Mouse (Mus musculus) testis, adult 2 months (tissue): ENCODE measurements around the gene Phf13. TPM values are rescaled to one million over a fixed set of nuclear protein-coding genes. Genes with fewer than 3 reads are reported as not detected.

Source experiments
- H3K27ac ChIP-seq: fragments of 200-500 bp; 2 replicates; pipeline ENCODE4 v1.5.1; 2012; ENCODE audit warnings: low read depth, low read length; ENCODE audit not compliant: control insufficient read depth, insufficient read depth
- H3K27me3 ChIP-seq: fragments of 200-500 bp; 2 replicates; pipeline ENCODE4 v1.6.1; 2012; ENCODE audit warnings: mild to moderate bottlenecking, low read length, moderate library complexity; ENCODE audit not compliant: control insufficient read depth, insufficient read depth
- H3K36me3 ChIP-seq: fragments of 200-500 bp; 2 replicates; pipeline ENCODE4 v1.6.1; 2012; ENCODE audit warnings: mild to moderate bottlenecking, low read length; ENCODE audit not compliant: control insufficient read depth, insufficient read depth
- H3K4me1 ChIP-seq: fragments of 200-500 bp; 2 replicates; pipeline ENCODE4 v1.6.1; 2012; ENCODE audit warnings: low read length; ENCODE audit not compliant: control insufficient read depth, insufficient read depth
- H3K4me3 ChIP-seq: fragments of 200-500 bp; 2 replicates; pipeline ENCODE4 v1.5.1; 2012; ENCODE audit warnings: low read depth, mild to moderate bottlenecking, low read length, moderate library complexity, mixed read lengths; ENCODE audit not compliant: control insufficient read depth
- CTCF ChIP-seq: fragments of 200-500 bp; IDR thresholded peaks from 2 replicates; pipeline ENCODE4 v1.5.1; 2012; ENCODE audit warnings: low read depth, mild to moderate bottlenecking, inconsistent platforms, low read length, moderate library complexity; ENCODE audit not compliant: control insufficient read depth, insufficient read depth, insufficient replicate concordance
- POLR2A ChIP-seq: fragments of 200-500 bp; IDR thresholded peaks from 2 replicates; pipeline ENCODE4 v1.6.1; 2012; ENCODE audit warnings: low read depth, mild to moderate bottlenecking, inconsistent platforms, low read length, moderate library complexity; ENCODE audit not compliant: control insufficient read depth
- polyA plus RNA-seq: library from polyadenylated mRNA; depleted of rRNA; stranded (reverse); fragments of >200 nt; gene quantifications from 2 replicates; pipeline ENCODE4 v1.2.3, GENCODE M21; 2012

The Phf13 gene
- polyA plus RNA-seq, 1 experiment = 43.6 TPM

GRCm38 (mm10) chr4:152012109-152012508 lies 16.1 kb upstream of the Phf13 start:
- no peak overlapping the region for H3K27ac ChIP-seq
- H3K4me1 ChIP-seq = peaks cover 21% of the 10 kb centered on the region
- no peaks in the 10 kb centered on the region for H3K27me3 ChIP-seq
- no peak overlapping the region for H3K4me3 ChIP-seq
- H3K36me3 ChIP-seq = no peaks in the 10 kb centered on the region; the same call in 1 of the 2 replicates
- TF ChIP-seq CTCF = no peak

GRCm38 (mm10) chr4:152011171-152011760 lies 15.2 kb upstream of the Phf13 start:
- no peaks in the 10 kb centered on the region; the same call in 1 of the 2 replicates for H3K36me3 ChIP-seq
- H3K27ac ChIP-seq = no peak overlapping the region
- TF ChIP-seq POLR2A = no peak
- no peak for TF ChIP-seq CTCF
- H3K4me3 ChIP-seq = peak overlapping the region; percentile 84; the same call in 1 of the 2 replicates
- H3K4me1 ChIP-seq = peaks cover 21% of the 10 kb centered on the region
- no peaks in the 10 kb centered on the region for H3K27me3 ChIP-seq

- peaks cover 21% of the 10 kb centered on the region for H3K4me1 ChIP-seq
- no peak for TF ChIP-seq CTCF
- TF ChIP-seq POLR2A = no peak
- H3K27ac ChIP-seq = no peak overlapping the region; the same call in 1 of the 2 replicates
- no peaks in the 10 kb centered on the region for H3K27me3 ChIP-seq
- peak overlapping the region; percentile 84 for H3K4me3 ChIP-seq
- H3K36me3 ChIP-seq = no peaks in the 10 kb centered on the region
Measured at GRCm38 (mm10) chr4:152010707-152011134, 14.7 kb upstream of the Phf13 start.

- no peaks in the 10 kb centered on the region for H3K36me3 ChIP-seq
- no peak for TF ChIP-seq CTCF
- TF ChIP-seq POLR2A = no peak
- H3K4me1 ChIP-seq = peaks cover 21% of the 10 kb centered on the region
- peak overlapping the region; percentile 84 for H3K4me3 ChIP-seq
- no peaks in the 10 kb centered on the region for H3K27me3 ChIP-seq
- H3K27ac ChIP-seq = no peak overlapping the region; the same call in 1 of the 2 replicates
Measured at GRCm38 (mm10) chr4:152010091-152010706, 14.1 kb upstream of the Phf13 start.

GRCm38 (mm10) chr4:152009076-152010051 lies 13.3 kb upstream of the Phf13 start:
- Histone ChIP-seq H3K27ac (peak overlapping the region; percentile 30), H3K4me1 (peaks cover 21% of the 10 kb centered on the region)

GRCm38 (mm10) chr4:152008622-152009075 lies 12.6 kb upstream of the Phf13 start, which contains the start of gene Klhl21:
TSS of gene Klhl21 (plus strand) at chr4:152008803.
- TF ChIP-seq POLR2A = peak; percentile 71
- no peak for TF ChIP-seq CTCF
- peaks cover 21% of the 10 kb centered on the region for H3K4me1 ChIP-seq
- peak within 1 kb of the TSS; percentile 84 for H3K4me3 ChIP-seq
- H3K27ac ChIP-seq = peak within 1 kb of the TSS; percentile 50
- no peaks in the 10 kb centered on the region for H3K27me3 ChIP-seq
- no peaks in the 10 kb centered on the region for H3K36me3 ChIP-seq

More at GRCm38 (mm10) chr4:152009076-152010051, 13.3 kb upstream of the Phf13 start:
- Histone ChIP-seq H3K27me3 (no peaks in the 10 kb centered on the region), H3K4me3 (peak overlapping the region; percentile 84), H3K36me3 (no peaks in the 10 kb centered on the region)
- TF ChIP-seq CTCF (no peak), POLR2A (no peak)

GRCm38 (mm10) chr4:152008148-152008500 lies 12.1 kb upstream of the Phf13 start:
- peak overlapping the region; percentile 84 for H3K4me3 ChIP-seq
- H3K4me1 ChIP-seq = peaks cover 21% of the 10 kb centered on the region
- no peaks in the 10 kb centered on the region for H3K36me3 ChIP-seq
- no peaks in the 10 kb centered on the region for H3K27me3 ChIP-seq
- peak overlapping the region; percentile 50 for H3K27ac ChIP-seq
- no peak for TF ChIP-seq CTCF
- no peak for TF ChIP-seq POLR2A
